17 mouse cellular contexts compared by ENCODE assay signal in the genomic region with DNA sequence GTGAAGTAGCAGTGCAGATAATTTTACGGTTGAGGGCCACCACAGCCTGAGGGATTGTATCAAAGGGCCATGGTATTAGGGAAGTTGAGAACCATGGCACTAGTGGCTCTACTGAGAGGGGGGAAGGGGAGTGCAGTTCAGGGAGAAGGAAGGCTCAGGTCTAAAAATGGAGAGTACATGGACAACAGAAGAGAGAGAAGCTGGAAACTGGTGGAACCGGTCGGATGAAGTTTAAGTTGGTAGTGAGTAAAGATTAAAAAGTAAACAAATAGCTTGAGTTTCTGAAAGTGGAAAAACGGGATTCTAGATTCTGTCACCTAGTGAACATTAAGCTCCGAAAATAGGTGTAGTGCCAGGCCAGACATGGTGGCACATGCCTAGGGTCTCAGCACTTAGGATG. TPM values are rescaled to one million over a fixed set of nuclear protein-coding genes. Genes with fewer than 3 reads are reported as not detected.
DNase-seq lines count a peak whose midpoint lies in the region; ATAC-seq and TF ChIP-seq lines count a peak whose summit lies in the region.
"Had no signal": no experiment of that assay in that cellular context is flagged by ENCODE, and none has a peak within 500 bp of the region (broad histone marks: within the 10 kb centered on the region; RNA-seq: fewer than 3 reads in every experiment).

No protein-coding gene starts in this region.

- no peak for TF ChIP-seq POLR2A in limb, embryonic 14.5 days (IDR thresholded peaks at IDR 0.05; ENCODE audit: borderline replicate concordance, extremely low read depth, insufficient read depth, insufficient read length)

- H3K4me3 ChIP-seq in limb, embryonic 14.5 days (replicated peaks; ENCODE audit: low read length), result no peak overlapping the region
- no peak overlapping the region for H3K4me3 ChIP-seq in limb, embryonic 10.5 days
- H3K4me3 ChIP-seq in intestine, embryonic 16.5 days (ENCODE audit: low read length), result no peak overlapping the region
- no peak overlapping the region for H3K4me3 ChIP-seq in stomach, postnatal 0 days (ENCODE audit: low read depth, low read length)
- H3K4me3 ChIP-seq: forebrain, embryonic 13.5 days; heart, embryonic 12.5 days; hindbrain, embryonic 15.5 days; midbrain, embryonic 13.5 days had no signal

- no peaks in the 10 kb centered on the region for H3K27me3 ChIP-seq in limb, embryonic 14.5 days (ENCODE audit: control insufficient read depth, insufficient read depth, low read length)
- H3K27me3 ChIP-seq in limb, embryonic 10.5 days (ENCODE audit: low read depth, poor library complexity, severe bottlenecking), result no peaks in the 10 kb centered on the region
- no peaks in the 10 kb centered on the region for H3K27me3 ChIP-seq in intestine, embryonic 16.5 days (replicated peaks; ENCODE audit: control insufficient read depth, insufficient read depth, low read length)
- H3K27me3 ChIP-seq in stomach, postnatal 0 days (ENCODE audit: control insufficient read depth, insufficient read depth, low read length), result no peaks in the 10 kb centered on the region
- H3K27me3 ChIP-seq: forebrain, embryonic 13.5 days; hindbrain, embryonic 15.5 days; Patski had no signal

- H3K27ac ChIP-seq in limb, embryonic 14.5 days (replicated peaks; ENCODE audit: low read depth, low read length), result no peak overlapping the region
- H3K27ac ChIP-seq in limb, embryonic 10.5 days, result no peak overlapping the region
- no peak overlapping the region for H3K27ac ChIP-seq in intestine, embryonic 16.5 days (ENCODE audit: low read length)
- peak overlapping the region; percentile 40; the same call in 1 of the 2 replicates for H3K27ac ChIP-seq in stomach, postnatal 0 days (replicated peaks)
- H3K27ac ChIP-seq: forebrain, embryonic 13.5 days; hindbrain, embryonic 15.5 days; midbrain, embryonic 13.5 days had no signal

- TF ChIP-seq CTCF in stomach, postnatal 0 days (IDR thresholded peaks at IDR 0.05; ENCODE audit: low read depth), result no peak

- no peak for ATAC-seq in limb, embryonic 14.5 days (ENCODE audit: low FRiP score, low read depth)
- peak; percentile 43; the same call in 1 of the 2 replicates for ATAC-seq in intestine, embryonic 16.5 days
- peak; percentile 73 for ATAC-seq in stomach, postnatal 0 days (ENCODE audit: low FRiP score, low TSS enrichment)
- ATAC-seq in granulocyte monocyte progenitor cell, adult 5-6 weeks (replicated peaks; ENCODE audit: poor library complexity, severe bottlenecking), result no peak
- ATAC-seq: activated CD4-positive, CD25-positive, alpha-beta regulatory T cell, adult 4 months; forebrain, embryonic 13.5 days; midbrain, embryonic 13.5 days; Patski had no signal

- 87% methylated on average over 5 of the region's 5 CpGs for WGBS in limb, embryonic 14.5 days
- 94% methylated on average over 5 of the region's 5 CpGs for WGBS in limb, embryonic 10.5 days
- 68% methylated on average over 5 of the region's 5 CpGs for WGBS in intestine, embryonic 16.5 days
- WGBS in stomach, postnatal 0 days, result 62% methylated on average over 5 of the region's 5 CpGs

- no peak overlapping the region for H3K4me2 ChIP-seq in limb, embryonic 14.5 days (replicated peaks; ENCODE audit: low read depth, low read length, severe bottlenecking)
- H3K4me2 ChIP-seq in intestine, embryonic 16.5 days (ENCODE audit: low read depth, low read length), result no peak overlapping the region
- no peak overlapping the region for H3K4me2 ChIP-seq in stomach, postnatal 0 days (replicated peaks; ENCODE audit: low read depth)
- H3K4me2 ChIP-seq: forebrain, embryonic 13.5 days; heart, embryonic 12.5 days; hindbrain, embryonic 15.5 days; liver, embryonic 11.5 days; midbrain, embryonic 13.5 days had no signal

- no peaks in the 10 kb centered on the region for H3K36me3 ChIP-seq in limb, embryonic 14.5 days (ENCODE audit: control insufficient read depth, insufficient read depth, low read length)
- no peaks in the 10 kb centered on the region for H3K36me3 ChIP-seq in limb, embryonic 10.5 days
- no peaks in the 10 kb centered on the region for H3K36me3 ChIP-seq in intestine, embryonic 16.5 days (ENCODE audit: control insufficient read depth, insufficient read depth, low read length)
- no peaks in the 10 kb centered on the region for H3K36me3 ChIP-seq in stomach, postnatal 0 days (ENCODE audit: control insufficient read depth, insufficient read depth, low read length)
- H3K36me3 ChIP-seq: heart, embryonic 12.5 days; hindbrain, embryonic 15.5 days; midbrain, embryonic 13.5 days had no signal

- no peak overlapping the region for H3K9ac ChIP-seq in limb, embryonic 14.5 days (ENCODE audit: low read depth, low read length, severe bottlenecking)
- no peak overlapping the region for H3K9ac ChIP-seq in intestine, embryonic 16.5 days (ENCODE audit: low read depth, low read length)
- no peak overlapping the region for H3K9ac ChIP-seq in stomach, postnatal 0 days (ENCODE audit: low read length)
- H3K9ac ChIP-seq: forebrain, embryonic 13.5 days; heart, embryonic 12.5 days; hindbrain, embryonic 15.5 days; midbrain, embryonic 13.5 days had no signal

- peak; percentile 40 for TF ChIP-seq EP300 in stomach, postnatal 0 days (optimal IDR thresholded peaks at IDR 0.05)

- DNase-seq in limb, embryonic 14.5 days (ENCODE audit: low spot score), result peak; percentile 13
- no peak for DNase-seq in limb, embryonic 10.5 days (ENCODE audit: low spot score)
- DNase-seq in lung, postnatal 10 days, result peak; percentile 59
- peak; percentile 67 for DNase-seq in stomach, postnatal 0 days (ENCODE audit: low spot score)
- DNase-seq in cerebellum, adult 11 months, result no peak
- DNase-seq: cerebellum, adult 9-11 months; gastrocnemius, postnatal 36 days had no signal

- no peaks in the 10 kb centered on the region for H3K4me1 ChIP-seq in limb, embryonic 14.5 days (ENCODE audit: control insufficient read depth, insufficient read depth, low read length)
- H3K4me1 ChIP-seq in limb, embryonic 10.5 days, result peaks cover 6% of the 10 kb centered on the region
- no peaks in the 10 kb centered on the region for H3K4me1 ChIP-seq in intestine, embryonic 16.5 days (ENCODE audit: control insufficient read depth, insufficient read depth, low read length)
- H3K4me1 ChIP-seq in stomach, postnatal 0 days (replicated peaks; ENCODE audit: control insufficient read depth, insufficient read depth), result no peaks in the 10 kb centered on the region
- H3K4me1 ChIP-seq: forebrain, embryonic 13.5 days; heart, embryonic 12.5 days; midbrain, embryonic 13.5 days had no signal

- peaks cover 3% of the 10 kb centered on the region; the same call in 1 of the 2 replicates for H3K9me3 ChIP-seq in limb, embryonic 14.5 days (ENCODE audit: control insufficient read depth, low read length)
- no peaks in the 10 kb centered on the region for H3K9me3 ChIP-seq in limb, embryonic 10.5 days (replicated peaks)
- no peaks in the 10 kb centered on the region for H3K9me3 ChIP-seq in intestine, embryonic 16.5 days (ENCODE audit: control insufficient read depth, low read length)
- no peaks in the 10 kb centered on the region for H3K9me3 ChIP-seq in stomach, postnatal 0 days (ENCODE audit: control insufficient read depth, low read length)
- H3K9me3 ChIP-seq: forebrain, embryonic 13.5 days; heart, embryonic 12.5 days; hindbrain, embryonic 15.5 days; midbrain, embryonic 13.5 days had no signal

RNA-seq across cellular contexts. Expression of gene Bbs5, which starts 16.2 kb away (rescaled TPM):
- polyA plus RNA-seq in limb, embryonic 14.5 days (2012; rRNA removed), result 14.7 and 18.9 TPM in 2 replicates
- 15.8 and 19.2 TPM in 2 replicates for polyA plus RNA-seq in limb, embryonic 14.5 days (2014; fragmentation: Nextera tagmentation; extraction: Ambion mirVana)
- 16.1 and 16.8 TPM in 2 replicates for polyA plus RNA-seq in limb, embryonic 10.5 days (2016; fragmentation: Nextera tagmentation; extraction: Ambion mirVana)
- 10.3 and 11.1 TPM in 2 replicates for polyA plus RNA-seq in intestine, embryonic 16.5 days (2015; fragmentation: Nextera tagmentation; extraction: Ambion mirVana)
- 10.3 and 10.4 TPM in 2 replicates for polyA plus RNA-seq in stomach, postnatal 0 days (2015; fragmentation: Nextera tagmentation; extraction: Ambion mirVana)
- total RNA-seq in granulocyte monocyte progenitor cell, adult 5-6 weeks (2014; fragmentation: Nextera tagmentation), result 18.0 and 19.5 TPM in 2 replicates
- total RNA-seq in granulocyte monocyte progenitor cell, adult 5-6 weeks (2017), result 5.2 and 8.7 TPM in 2 replicates
- total RNA-seq: neutrophil, adult 5-6 weeks had no signal

RNA-seq across cellular contexts. Expression of gene Klhl41, which starts 39.1 kb away (rescaled TPM):
- polyA plus RNA-seq in limb, embryonic 14.5 days (2012; rRNA removed), result 17.4 and 23.2 TPM in 2 replicates
- polyA plus RNA-seq in limb, embryonic 14.5 days (2014; fragmentation: Nextera tagmentation; extraction: Ambion mirVana), result 13.2 and 16.7 TPM in 2 replicates
- 0.30 and 1.1 TPM in 2 replicates for polyA plus RNA-seq in limb, embryonic 10.5 days (2016; fragmentation: Nextera tagmentation; extraction: Ambion mirVana)
- 0.16 and 0.18 TPM in 2 replicates for polyA plus RNA-seq in intestine, embryonic 16.5 days (2015; fragmentation: Nextera tagmentation; extraction: Ambion mirVana)
- 0.28 and 0.67 TPM in 2 replicates for polyA plus RNA-seq in stomach, postnatal 0 days (2015; fragmentation: Nextera tagmentation; extraction: Ambion mirVana)
- total RNA-seq in granulocyte monocyte progenitor cell, adult 5-6 weeks (2014; fragmentation: Nextera tagmentation), result not detected in 2 replicates
- total RNA-seq in granulocyte monocyte progenitor cell, adult 5-6 weeks (2017), result 0.09 and 0.26 TPM in 2 replicates
- total RNA-seq: neutrophil, adult 5-6 weeks had no signal
- polyA plus RNA-seq: activated CD4-positive, CD25-positive, alpha-beta regulatory T cell, adult 4 months had no signal

RNA-seq across cellular contexts. Expression of gene Lrp2, which starts 44.9 kb away (rescaled TPM):
- 0.09 and 0.12 TPM in 2 replicates for polyA plus RNA-seq in limb, embryonic 14.5 days (2012; rRNA removed)
- 0.01 TPM in 1 of 2 replicates, not detected in the other for polyA plus RNA-seq in limb, embryonic 14.5 days (2014; fragmentation: Nextera tagmentation; extraction: Ambion mirVana)
- polyA plus RNA-seq in limb, embryonic 10.5 days (2016; fragmentation: Nextera tagmentation; extraction: Ambion mirVana), result 0.15 and 0.18 TPM in 2 replicates
- 2.0 and 2.2 TPM in 2 replicates for polyA plus RNA-seq in intestine, embryonic 16.5 days (2015; fragmentation: Nextera tagmentation; extraction: Ambion mirVana)
- 0.29 TPM in 2 replicates for polyA plus RNA-seq in stomach, postnatal 0 days (2015; fragmentation: Nextera tagmentation; extraction: Ambion mirVana)
- total RNA-seq in granulocyte monocyte progenitor cell, adult 5-6 weeks (2014; fragmentation: Nextera tagmentation), result not detected in 2 replicates
- total RNA-seq in granulocyte monocyte progenitor cell, adult 5-6 weeks (2017), result 0.22 TPM in 1 of 2 replicates, not detected in the other
- total RNA-seq: gastrocnemius, postnatal 36 days; neutrophil, adult 5-6 weeks had no signal

Comparison
In these comparisons a context has a peak if more than half of its experiments do, and no peak if none do; other contexts are left out.
1. DNase-seq: peak in limb, embryonic 14.5 days (single experiment), lung, postnatal 10 days (single experiment) and stomach, postnatal 0 days (single experiment); none in limb, embryonic 10.5 days (single experiment) and cerebellum, adult 11 months (single experiment).
2. ATAC-seq: peak in intestine, embryonic 16.5 days (single experiment) and stomach, postnatal 0 days (single experiment); none in limb, embryonic 14.5 days (single experiment) and granulocyte monocyte progenitor cell, adult 5-6 weeks (single experiment).